Mouse (Mus musculus) heart, adult 8-10 months (tissue): ENCODE data around the gene Parp4. TPM values are rescaled to one million over a fixed set of nuclear protein-coding genes. Genes with fewer than 3 reads are reported as not detected.

Experiments used
- total RNA-seq, 4 experiments: library from RNA; stranded (reverse); gene quantifications; 2 replicates each; pipeline ENCODE4 v1.2.4; 2022

Parp4 gene
- total RNA-seq, 4 experiments from 2014 or later = 34.2 to 37.0 (median 36.1) TPM

Other genes with a start within 250 kb of the Parp4 start
- not detected for gene Atp12a, start 210.6 kb upstream of the Parp4 start, total RNA-seq
- gene Rnf17, start 173.0 kb upstream of the Parp4 start, total RNA-seq = under 1 TPM; 0.38 to 0.79 (median 0.48) TPM
- 1 to 10 TPM; 1.8 to 3.1 (median 2.2) TPM for gene Cenpj, start 194 bp upstream of the Parp4 start, total RNA-seq
- gene Mphosph8, start 92.6 kb downstream of the Parp4 start, total RNA-seq = 10 to 100 TPM; 24.3 to 29.5 (median 27.0) TPM
- gene Pspc1, start 202.7 kb downstream of the Parp4 start, total RNA-seq = 10 to 100 TPM; 12.1 to 22.6 (median 17.0) TPM
- 10 to 100 TPM; 17.9 to 21.2 (median 20.6) TPM for gene Zmym5, start 236.1 kb downstream of the Parp4 start, total RNA-seq